Mouse (Mus musculus) ES-Bruce4 (cell line): ENCODE measurements around the gene Rnf207.

Source experiments
- CTCF ChIP-seq: IDR thresholded peaks from one replicate; pipeline ENCODE4 v1.8.1; 2011; ENCODE audit warnings: low read depth, low read length
- EP300 ChIP-seq: IDR thresholded peaks from 2 replicates; pipeline ENCODE4 v1.6.1; 2011; ENCODE audit warnings: low read depth, low read length; ENCODE audit not compliant: insufficient read depth
- POLR2A ChIP-seq: IDR thresholded peaks from one replicate; pipeline ENCODE4 v1.8.1; 2011; ENCODE audit warnings: low read length; ENCODE audit not compliant: insufficient read depth

- peak; percentile 55 for TF ChIP-seq CTCF
- no peak for TF ChIP-seq EP300
- TF ChIP-seq POLR2A = no peak
Observed at GRCm38 (mm10) chr4:152277916-152278315, 40.9 kb downstream of the Rnf207 start.
